Mouse (Mus musculus): ENCODE measurements around the gene Bad. TPM values are rescaled to one million over a fixed set of nuclear protein-coding genes. Genes with fewer than 3 reads are reported as not detected.

The Bad gene
- total RNA-seq, 2 experiments from 2014 or later, result 21.1 to 22.4 TPM

DNA sequence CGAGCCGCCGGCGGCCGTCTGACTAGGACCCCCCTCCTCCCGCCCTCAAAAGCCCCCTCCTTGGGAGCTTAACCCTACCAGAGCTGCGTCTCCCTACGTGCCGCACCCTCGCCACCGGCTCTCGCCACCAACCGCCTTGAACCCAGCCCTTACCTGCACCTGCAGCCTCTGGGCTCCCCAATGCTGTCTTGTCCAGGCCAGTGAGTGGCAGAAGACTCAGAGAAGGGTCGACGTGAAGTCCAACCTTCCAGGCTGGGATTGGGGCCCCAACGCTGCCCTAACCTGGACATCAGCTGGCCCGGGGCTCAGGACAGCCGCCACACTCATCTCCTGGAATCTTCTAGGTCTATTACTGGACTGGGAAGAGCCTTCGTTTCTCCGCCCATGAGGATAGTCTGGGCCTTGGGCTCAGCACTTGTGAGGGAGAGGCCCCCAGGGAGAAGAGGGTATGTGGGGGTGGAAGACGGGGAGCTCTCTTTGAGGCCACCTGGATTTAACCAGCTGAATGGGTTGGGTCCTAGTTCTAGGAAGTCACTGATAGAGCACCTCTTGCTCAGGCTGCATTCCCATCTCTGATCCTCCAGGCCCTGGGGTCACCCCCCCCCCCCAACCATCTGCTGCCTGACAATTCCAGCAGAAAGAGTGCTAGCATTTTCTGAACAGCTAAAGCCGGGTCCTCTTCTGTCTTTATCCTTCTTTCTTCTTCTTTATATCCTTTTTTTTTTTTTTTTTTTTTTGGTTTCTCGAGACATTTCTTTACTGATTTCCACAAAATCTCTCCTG lies 7.3 kb upstream of the Bad start, which contains the start of gene Kcnk4:
Gene Kcnk4 (minus strand): TSS at position 321 of the 783 bp plus-strand sequence.
- no peak for DNase-seq

DNA sequence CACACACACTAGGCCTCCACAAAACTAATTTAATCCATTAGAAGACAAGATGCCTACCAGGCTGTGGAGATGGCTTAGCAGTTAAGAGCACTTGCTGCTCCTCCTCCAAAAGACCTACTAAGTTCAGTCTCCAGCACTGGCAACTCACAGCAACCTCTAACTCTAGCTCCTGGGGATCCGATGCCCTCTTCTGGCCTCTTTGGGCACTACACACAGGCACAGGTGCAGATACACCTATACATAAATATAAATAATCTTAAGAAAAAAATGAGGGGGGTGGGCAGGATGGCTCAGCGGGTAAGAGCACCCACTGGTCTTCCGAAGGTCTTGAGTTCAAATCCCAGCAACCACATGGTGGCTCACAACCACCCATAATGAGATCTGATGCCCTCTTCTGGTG lies 5.4 kb upstream of the Bad start:
- DNase-seq, result no peak

DNA sequence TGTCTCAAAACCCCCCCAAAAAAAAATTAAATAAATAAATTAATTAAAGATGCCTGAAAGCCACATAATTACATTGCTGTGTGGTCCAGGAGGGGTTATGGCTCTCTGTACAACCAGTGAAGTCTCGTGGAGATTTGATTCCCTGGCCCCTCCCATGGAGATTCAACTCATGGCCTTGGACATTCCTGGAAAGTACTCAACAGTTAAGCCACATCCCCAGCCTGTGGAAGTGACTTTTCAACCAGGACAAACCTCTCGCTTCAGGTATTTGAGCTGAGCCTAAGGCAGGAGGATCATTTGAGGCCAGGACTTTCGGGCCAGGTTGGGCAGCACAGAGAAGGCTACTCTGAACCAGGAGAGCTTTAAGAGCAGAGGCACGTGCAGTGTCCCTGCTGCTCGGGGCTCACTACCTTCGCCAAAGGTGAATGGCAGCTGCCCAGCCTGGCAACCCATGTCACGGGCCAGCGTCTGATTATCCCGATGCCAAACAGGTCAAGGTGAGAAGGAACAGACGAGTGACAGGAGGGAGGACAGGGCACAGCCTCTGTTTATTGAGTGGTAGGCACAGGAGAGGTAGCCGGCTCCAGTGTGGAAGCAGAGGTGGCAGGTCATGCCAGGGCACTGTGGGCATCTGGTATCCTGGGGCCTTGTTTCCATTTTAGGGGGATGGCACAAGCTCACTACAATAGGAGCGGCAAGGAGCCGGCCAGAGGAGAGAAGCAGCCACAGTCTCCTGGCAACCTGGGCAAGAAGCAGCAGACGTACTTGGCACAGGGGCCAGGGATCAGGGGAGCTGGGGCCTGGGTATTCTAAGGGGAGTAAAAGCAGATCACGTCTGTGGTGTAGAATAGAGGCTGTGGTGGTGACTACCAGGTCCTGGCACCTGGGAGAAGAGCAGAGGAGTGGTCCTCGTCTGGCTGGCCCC lies 3.9 kb upstream of the Bad start:
- peak; percentile 67 to 81 for DNase-seq

DNA sequence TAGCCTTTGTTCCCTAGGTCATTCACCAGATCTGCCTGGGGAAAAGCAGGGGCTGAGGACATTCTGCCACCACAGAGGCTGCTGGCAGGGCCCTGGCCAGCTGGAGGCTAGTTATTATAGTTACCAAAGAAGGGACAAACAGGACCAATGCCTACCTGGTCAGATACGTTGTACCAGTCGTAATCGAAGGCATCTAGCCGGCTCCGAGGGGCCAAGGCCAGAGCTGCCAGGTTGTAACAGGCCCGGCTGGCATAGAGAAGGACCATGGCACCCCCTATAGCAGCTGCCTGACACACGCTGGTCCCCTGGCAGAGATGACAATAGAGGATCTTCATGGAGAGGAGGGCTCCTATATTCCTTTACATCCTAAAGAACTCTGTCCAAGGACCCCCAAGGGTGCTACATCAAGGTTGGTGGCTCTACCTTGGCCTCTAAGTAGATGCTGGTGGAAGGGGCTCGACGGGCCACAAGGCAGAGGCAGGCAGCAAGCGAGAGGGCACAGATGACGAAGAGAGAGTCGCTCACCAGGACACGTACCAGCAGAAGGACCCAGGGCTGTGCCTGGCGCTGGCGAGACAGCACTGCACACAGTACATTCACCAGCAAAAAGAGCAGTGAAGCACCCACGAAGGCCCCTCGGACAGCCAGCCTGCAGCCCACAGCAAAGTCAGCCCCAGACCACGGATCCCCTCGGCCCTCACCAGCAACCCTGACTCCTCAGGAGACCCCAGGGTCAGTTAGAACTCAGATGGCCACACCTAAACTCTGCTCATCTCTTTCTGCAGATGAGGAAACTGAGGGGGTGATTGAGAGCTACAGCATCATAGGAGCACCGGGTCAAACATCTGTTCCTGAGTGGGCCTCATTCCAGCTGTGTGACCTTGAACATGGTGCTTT lies 2.3 kb upstream of the Bad start:
- DNase-seq, result no peak

DNA sequence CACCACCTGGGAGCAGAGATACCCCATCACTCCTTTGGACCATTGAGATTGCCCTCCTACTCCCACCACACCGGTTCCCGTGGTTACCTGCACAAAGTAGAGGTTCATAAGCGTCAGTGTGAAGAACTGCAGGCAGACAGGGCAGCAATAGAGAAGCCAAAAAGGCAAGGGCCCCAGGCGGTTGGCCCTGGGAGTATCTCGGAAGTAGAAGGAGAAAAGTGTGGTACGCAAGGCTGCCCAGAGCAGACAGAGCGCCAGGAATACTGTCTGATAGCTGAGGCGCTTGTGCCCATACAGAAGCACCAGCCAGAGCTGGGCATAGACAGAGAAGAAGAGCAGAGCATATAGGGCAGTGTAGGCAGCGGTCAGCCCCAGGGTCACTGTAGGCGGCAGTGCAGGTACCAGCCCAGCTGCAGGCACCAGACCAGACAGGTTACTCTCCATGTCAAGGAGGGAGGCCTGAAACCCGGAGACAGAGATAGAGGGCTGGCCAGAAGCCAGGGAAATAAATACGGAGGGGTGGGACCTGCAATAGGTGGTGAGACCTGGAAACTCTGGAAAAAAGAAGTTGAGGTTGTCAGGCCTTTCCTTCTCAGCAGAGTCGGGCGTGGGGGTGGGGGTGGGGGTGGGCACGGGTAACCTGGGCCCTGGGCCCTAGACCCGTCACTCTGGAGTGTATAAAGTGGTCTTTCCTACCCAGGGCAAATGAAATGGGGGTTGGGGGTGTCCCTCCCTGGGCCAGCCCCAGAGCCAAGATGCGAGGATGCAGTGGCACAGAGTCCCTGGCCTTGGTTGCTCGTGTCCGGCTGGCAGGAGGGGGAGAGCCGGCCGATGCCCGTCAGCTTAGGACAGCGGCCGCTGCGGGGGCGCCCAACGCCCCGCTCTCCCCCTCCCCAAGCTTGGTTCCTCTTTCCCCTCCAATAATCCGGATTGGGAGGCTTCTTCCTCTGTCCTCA lies 987 bp upstream of the Bad start:
- DNase-seq, result peak in 1 of 2 experiments; percentile 23

DNA sequence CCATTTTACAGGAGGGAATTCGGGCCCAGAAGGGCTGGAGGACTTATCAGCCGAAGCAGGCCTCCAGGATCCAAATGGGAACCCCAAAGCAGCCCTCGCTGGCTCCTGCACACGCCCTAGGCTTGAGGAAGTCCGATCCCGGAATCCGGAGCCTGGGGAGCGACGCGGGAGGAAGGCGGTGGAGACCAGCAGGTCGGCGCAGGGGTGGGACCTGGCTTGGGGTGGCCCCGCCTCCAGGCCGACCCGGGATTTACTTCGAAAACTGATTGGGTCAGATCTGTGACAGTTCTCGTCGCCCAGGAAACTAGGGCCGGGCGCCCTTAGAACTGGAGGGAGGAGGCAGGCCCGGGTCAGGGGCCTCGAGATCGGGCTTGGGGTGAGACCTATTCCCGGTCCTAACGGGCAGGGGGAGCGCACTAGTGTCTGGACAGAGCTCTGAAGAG lies 609 bp downstream of the Bad start, which contains the start of gene Gpr137:
Gene Gpr137 (minus strand): TSS at position 232 of the 443 bp plus-strand sequence.
- peak; percentile 95 to 99 for DNase-seq

DNA sequence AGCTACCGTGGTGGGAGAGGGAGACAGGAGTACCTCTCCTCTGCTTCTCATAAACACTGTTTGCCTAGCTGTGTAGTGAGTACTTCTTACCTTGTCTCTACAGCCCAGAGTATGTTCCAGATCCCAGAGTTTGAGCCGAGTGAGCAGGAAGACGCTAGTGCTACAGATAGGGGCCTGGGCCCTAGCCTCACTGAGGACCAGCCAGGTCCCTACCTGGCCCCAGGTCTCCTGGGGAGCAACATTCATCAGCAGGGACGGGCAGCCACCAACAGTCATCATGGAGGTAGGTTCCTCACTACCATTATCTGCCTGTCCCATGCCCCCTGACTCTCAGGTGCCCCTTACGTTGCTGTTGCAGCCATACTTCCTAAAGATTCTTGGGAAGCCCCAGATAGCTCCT lies 1.1 kb downstream of the Bad start:
- DNase-seq, result no peak

DNA sequence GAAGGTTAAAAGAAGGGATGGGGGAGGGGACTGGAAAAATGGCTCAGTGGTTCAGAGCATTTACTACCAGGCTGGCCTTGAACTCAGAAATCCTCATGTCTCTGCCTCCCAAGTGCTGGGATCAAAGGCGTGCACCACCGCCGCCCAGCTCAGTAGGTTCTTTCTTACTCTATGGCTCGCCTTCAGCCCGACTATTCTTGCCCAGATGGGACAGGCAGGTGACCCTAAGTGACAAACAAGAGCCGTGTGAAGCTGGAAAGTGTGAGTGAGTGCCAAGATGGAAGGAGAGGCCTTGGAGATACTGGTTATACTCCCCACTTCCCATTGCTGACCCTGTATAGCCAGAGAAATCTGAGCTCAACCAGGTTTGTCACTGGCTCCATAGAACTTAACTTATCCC lies 2.0 kb downstream of the Bad start:
- no peak for DNase-seq

DNA sequence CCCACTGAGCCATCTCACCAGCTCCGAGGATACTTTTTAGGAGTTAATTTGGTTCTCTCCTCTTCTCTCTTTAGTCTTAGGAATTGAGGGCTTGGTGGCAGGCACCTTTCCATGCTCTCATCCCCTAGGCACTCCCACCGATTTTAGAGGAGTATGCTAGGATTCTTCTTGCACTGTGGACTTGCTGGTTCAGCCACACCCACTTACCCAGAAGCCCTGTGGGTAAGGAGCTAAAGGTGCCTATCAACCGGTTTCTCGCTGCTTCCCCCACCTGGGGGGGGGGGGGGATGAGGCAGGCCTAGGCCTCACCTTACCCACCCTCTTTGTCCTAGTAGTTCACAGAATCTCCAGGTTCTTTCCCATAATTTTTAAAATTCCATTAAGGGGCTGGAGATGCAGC lies 6.1 kb downstream of the Bad start:
- DNase-seq, result no peak

DNA sequence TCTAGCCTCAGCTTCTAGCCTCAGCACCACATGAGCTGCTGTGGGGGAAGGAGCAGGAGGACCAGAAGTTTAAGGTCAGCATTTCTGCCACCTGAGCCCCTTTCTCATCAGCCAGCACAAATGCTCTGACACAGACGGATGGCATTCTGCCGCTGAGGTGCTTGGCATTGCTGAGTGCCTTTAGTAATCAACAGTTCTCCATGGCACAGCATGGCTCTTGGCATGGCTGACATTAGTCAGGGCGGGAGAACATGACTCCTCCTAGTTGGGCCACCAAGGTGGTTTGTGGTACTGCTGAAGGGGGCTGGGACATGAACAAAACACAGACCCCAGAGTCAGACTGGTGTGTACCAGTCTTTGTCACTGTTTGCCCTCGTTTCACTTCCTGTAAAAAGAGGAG lies 6.5 kb downstream of the Bad start:
- no peak for DNase-seq

DNA sequence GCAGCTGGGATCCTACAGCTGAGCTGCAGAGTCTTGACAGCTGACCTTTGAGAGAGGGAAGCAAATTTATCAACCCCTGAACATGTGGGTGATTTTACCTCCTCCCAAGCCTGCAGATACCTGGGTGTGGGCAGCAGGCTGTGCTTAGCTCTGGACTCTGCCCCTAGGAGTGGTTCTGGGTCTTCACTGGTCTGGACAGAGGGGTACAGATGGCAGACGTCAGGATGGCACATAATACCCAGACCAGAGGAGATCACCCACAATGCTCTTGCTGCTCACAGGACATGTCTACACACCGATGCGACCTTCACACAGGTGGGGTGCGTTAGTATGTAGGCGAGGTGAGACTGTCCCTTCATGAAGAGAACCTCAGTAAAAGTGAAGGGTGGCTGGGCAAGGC lies 7.9 kb downstream of the Bad start:
- DNase-seq, result no peak

DNA sequence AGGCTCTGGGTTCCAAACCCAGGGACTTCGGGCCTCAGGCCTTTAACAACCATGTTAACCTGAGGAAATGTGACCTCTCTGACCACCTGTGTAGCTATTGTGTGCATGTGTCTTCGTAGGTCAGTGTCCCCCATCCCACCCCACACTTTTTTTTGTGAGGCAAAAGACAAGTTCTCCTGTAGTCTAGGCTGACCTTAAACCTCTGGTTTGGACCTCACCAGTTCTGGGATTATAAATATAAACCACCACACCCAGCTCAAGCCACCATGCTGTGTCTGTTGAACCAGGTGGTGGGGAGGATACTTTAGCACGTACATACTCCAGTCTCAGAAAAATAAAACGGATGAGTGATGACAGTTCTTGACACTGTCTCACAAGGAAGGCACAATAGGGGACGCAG lies 8.3 kb downstream of the Bad start:
- DNase-seq, result no peak

DNA sequence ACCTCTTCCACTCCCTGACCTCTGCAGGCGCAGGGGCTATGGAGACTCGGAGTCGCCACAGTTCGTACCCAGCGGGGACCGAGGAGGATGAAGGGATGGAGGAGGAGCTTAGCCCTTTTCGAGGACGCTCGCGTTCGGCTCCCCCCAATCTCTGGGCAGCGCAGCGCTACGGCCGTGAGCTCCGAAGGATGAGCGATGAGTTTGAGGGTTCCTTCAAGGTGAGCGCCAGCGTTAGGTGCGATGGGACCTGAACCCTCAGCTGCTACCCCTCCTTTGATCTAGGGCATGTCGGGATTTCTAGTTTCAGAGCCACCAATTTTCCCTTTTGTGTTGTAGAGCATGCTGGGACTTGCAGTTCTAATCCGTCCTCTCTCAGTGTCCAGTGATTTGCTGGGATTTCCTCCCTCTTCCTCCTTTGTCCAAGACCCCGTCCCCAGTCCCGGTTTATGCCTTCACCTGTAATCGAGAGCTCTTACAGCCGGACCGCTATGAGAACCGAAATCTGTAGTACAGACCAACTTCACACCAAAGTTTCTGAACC lies 9.0 kb downstream of the Bad start:
- peak; percentile 72 to 78 for DNase-seq

DNA sequence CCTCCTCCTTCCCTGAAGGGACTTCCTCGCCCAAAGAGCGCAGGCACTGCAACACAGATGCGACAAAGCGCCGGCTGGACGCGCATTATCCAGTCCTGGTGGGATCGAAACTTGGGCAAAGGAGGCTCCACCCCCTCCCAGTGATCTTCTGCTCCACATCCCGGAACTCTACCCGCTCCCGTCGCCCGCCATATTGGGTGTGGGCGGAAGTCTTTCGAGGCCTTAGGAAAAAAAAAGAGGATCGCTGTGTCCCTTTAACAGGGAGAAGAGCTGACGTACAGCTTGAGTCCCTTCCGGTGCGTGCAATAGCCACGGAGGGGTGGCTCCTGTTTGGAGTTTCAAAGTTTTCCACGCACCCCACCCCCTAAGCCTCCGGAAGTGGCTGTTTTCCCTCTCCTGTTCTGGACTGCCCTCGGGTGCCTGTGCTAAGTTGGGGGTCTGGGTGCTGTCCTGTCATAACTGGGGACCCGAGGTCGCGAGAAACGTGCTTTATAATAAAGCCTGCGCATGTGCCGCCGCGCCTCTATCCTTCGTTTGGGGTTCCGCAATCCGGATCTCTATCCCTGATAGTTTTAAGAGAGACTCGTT lies 9.8 kb downstream of the Bad start:
- peak; percentile 98 to 99 for DNase-seq

DNA sequence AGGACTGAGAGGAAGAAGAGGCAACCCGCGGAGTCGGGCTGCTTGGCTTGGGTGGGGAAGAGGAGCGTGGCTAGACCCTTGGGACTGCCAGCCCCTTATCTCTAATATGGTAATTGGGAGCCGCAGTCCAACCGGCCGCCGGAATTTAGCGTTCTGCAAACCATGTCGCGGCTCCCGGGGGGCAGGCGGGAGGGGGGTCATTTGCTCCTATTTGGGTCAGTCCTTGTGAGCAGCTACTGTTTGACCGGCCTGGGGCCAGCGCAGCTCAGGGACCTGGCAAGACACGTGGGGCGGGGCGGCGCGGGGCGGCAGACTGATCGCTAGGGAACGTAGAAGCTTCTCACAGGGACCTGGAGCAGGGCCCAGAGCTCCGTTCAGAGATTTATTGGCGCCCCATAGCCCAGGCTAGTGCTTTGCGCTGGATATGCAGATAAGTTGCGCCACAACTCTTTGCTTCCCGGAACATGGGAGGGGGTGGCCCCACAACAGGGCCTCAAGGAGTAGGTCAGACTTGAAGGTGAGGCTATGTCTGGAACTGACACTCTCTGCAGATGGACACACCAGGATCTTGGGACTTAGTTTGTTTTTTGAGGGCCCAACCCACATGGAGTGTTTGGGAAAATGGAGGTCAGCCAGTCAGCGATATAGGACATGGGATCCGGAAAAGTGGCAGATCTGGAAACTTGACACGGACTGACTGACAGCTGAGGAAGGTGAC lies 10.5 kb downstream of the Bad start:
- peak; percentile 92 to 93 for DNase-seq

DNA sequence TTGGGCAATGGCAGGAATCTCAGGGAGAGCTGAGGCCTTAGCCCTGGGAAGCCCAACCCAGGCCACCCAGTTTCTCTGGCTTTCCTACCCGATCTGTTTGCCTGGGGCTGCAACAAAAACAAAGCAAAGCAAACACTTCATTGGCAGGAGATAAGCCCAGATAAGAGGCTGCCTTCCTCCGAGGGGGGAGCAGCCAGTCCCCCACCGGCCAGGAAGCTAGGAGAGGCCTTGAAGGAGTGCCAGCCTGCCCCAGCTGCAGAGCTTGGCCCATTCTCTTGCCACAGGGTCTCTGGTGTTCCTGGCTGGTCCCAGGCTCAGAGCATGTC lies 11.0 kb downstream of the Bad start:
- DNase-seq, result peak; percentile 69 to 78

DNA sequence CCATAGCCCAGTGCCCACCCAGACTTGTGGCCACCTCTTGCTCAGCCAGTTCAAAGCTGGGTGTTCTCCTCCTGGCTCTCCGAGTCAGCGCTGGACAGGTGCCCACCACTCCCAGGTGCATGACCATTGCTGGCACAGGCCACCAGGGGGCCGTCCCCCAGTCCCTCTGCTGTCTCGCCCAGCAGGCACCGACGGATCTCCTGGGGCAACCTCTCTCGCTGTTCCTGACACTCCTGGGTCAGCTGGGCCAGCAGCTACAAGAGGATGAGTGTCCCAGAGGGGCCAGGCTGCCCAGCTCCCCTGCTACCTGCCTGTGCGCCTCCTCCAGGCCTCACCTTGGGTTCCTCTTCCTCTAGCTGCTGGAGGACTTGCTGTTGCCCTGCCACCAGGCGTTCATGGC lies 12.4 kb downstream of the Bad start:
- DNase-seq, result no peak

DNA sequence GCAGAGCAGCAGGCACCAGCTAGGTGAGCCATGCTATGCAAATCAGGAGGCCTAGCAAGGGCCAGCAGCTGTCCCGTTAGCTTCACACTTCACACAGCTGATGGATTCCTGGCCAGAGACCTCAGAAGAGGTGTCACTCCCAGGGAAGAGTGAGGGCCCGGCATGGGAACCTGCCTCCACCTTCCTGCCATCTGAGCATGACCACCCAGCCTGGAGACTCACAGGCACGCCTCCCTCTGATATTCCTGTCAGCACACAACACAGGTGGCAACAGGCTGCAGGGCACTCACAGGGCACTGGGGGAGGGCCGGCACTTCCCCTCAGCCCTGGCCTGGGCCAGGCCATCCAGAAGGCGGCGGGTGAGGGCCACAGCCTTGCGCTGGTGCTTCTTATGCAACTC lies 13.8 kb downstream of the Bad start:
- peak in 1 of 2 experiments; percentile 40 for DNase-seq

DNA sequence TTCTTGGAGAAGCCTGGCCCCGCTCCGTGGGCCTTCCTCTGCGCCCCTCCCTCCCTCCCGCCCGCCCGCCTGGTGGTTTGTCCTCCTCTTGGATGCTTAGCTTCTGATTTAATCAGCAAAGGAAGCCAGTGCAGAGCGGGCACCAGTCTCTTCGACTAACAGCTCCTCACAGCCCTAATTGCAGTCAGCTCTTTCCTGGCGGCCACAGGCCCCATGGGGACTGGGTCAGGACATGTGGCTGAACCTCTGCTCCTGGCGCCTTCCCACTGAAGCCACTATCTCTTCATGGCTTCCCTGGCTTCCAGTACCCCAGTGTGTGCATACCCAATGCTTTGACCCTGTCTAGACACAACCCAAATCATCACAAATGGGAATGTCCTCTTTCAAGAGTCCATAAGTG lies 14.8 kb downstream of the Bad start:
- DNase-seq, result no peak

Data from heart, adult 18-20 months (tissue).